Mouse (Mus musculus) megakaryocyte, adult 5-6 weeks (primary cell): Measurements from ENCODE around the gene Pde3a. TPM values are rescaled to one million over a fixed set of nuclear protein-coding genes. Genes with fewer than 3 reads are reported as not detected.
A peak's percentile ranks its signal among the peaks of the same experiment; 100 is the strongest.

ENCODE experiments used
- ATAC-seq: 2 replicates; pipeline ENCODE4 v1.8.0; 2016; ENCODE audit warnings: mild to moderate bottlenecking, inconsistent platforms; ENCODE audit not compliant: poor library complexity, severe bottlenecking
- total RNA-seq, 2 experiments: library from RNA; stranded (forward) in 1 of 2; stranded (reverse) in 1 of 2; fragments of 153-499, 151-499 nt in 1 of 2; fragments of 221-1000, 200-1000 nt in 1 of 2; gene quantifications; 2 replicates each; pipeline versions ENCODE4 v1.2.3 to v1.2.4; 2015 to 2017

Pde3a gene
- total RNA-seq, 2 experiments from 2014 or later: not detected

- no peak for ATAC-seq
These were observed 236.4 kb downstream of the Pde3a start for GRCm38 (mm10) chr6:141485302-141486021.

- 0 out of 2 replicates have a peak, but pooled peaks have one; percentile 10 for ATAC-seq
These were observed 238.2 kb downstream of the Pde3a start for GRCm38 (mm10) chr6:141487266-141487665.

- peak; percentile 37 for ATAC-seq
These were observed 239.6 kb downstream of the Pde3a start for GRCm38 (mm10) chr6:141488619-141489018.

- ATAC-seq: no peak
These were observed 245.8 kb downstream of the Pde3a start for GRCm38 (mm10) chr6:141494909-141495308.

- no peak for ATAC-seq
These were observed 246.8 kb downstream of the Pde3a start for GRCm38 (mm10) chr6:141495634-141496418.

- ATAC-seq: no peak
These were observed 250.4 kb downstream of the Pde3a start for GRCm38 (mm10) chr6:141499511-141499910.

GRCm38 (mm10) chr6:141501171-141501570, 252.1 kb downstream of the Pde3a start:
- no peak for ATAC-seq

GRCm38 (mm10) chr6:141522541-141522940, 273.5 kb downstream of the Pde3a start:
- no peak for ATAC-seq

GRCm38 (mm10) chr6:141523747-141524640, 274.9 kb downstream of the Pde3a start, which contains the start of gene Slco1c1:
Slco1c1 (plus strand) TSS chr6:141524368.
- ATAC-seq: no peak

GRCm38 (mm10) chr6:141525787-141526186, 276.7 kb downstream of the Pde3a start:
- no peak for ATAC-seq

- no peak for ATAC-seq
These were observed 281.8 kb downstream of the Pde3a start for GRCm38 (mm10) chr6:141530865-141531264.

- no peak for ATAC-seq
These were observed 288.2 kb downstream of the Pde3a start for GRCm38 (mm10) chr6:141537298-141537697.

GRCm38 (mm10) chr6:141541136-141541535, 292.1 kb downstream of the Pde3a start:
- ATAC-seq: no peak

GRCm38 (mm10) chr6:141543344-141543743, 294.3 kb downstream of the Pde3a start:
- no peak for ATAC-seq
